Mouse (Mus musculus) R1 (cell line): Measurements from ENCODE around the gene Nop2.
A peak's percentile ranks its signal among the peaks of the same experiment; 100 is the strongest.

Experiments used
- DNase-seq: peaks from one replicate; pipeline ENCODE4 v3.0.0-alpha.2; 2018; ENCODE audit warnings: low read depth, low spot score

The Nop2 gene

GRCm38 (mm10) chr6:125172474-125172873 is 40.8 kb downstream of the Nop2 start:
- peak; percentile 91 for DNase-seq

- no peak for DNase-seq
Measured at GRCm38 (mm10) chr6:125173256-125173655, 41.5 kb downstream of the Nop2 start.

GRCm38 (mm10) chr6:125175469-125175868 is 43.8 kb downstream of the Nop2 start:
- DNase-seq = peak; percentile 27

GRCm38 (mm10) chr6:125179601-125180000 is 47.9 kb downstream of the Nop2 start:
- DNase-seq = no peak

GRCm38 (mm10) chr6:125182133-125182532 is 50.4 kb downstream of the Nop2 start:
- DNase-seq = no peak

- DNase-seq = no peak
Measured at GRCm38 (mm10) chr6:125186203-125186602, 54.5 kb downstream of the Nop2 start.

- no peak for DNase-seq
Measured at GRCm38 (mm10) chr6:125190816-125191215, 59.1 kb downstream of the Nop2 start.

GRCm38 (mm10) chr6:125191332-125192015 is 59.8 kb downstream of the Nop2 start, which contains the start of the genes Ncapd2 and Mrpl51:
Gene Ncapd2, minus strand, starts transcription at chr6:125191701.
Gene Mrpl51, plus strand, starts transcription at chr6:125191801.
- peak; percentile 99 for DNase-seq

- peak; percentile 98 for DNase-seq
Measured at GRCm38 (mm10) chr6:125192016-125192714, 60.5 kb downstream of the Nop2 start.

GRCm38 (mm10) chr6:125192841-125193240 is 61.1 kb downstream of the Nop2 start:
- DNase-seq = no peak

- no peak for DNase-seq
Measured at GRCm38 (mm10) chr6:125193390-125193789, 61.7 kb downstream of the Nop2 start.
